Mouse (Mus musculus): ENCODE results near the gene Spag16.

DNA sequence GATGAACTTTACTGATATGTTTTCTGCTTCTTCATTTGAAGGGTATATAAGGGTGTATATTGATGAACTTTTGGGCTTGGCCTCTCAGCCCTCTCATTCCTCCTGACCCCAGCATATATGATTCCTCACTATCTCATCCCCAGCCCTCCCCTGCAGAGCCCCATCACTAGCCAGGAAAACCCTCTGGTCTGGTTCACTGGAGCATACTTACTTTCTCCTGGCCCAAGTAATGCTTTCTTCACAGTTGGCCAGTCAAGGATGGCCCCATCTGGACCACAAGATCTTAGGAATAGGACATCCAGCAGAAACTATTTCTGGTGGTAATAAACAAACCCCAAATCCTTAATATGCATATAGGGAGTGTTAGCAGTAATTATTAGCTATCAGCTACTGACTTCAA lies 527.2 kb downstream of the Spag16 start:
- no peak for TF ChIP-seq CTCF (IDR thresholded peaks at IDR 0.05; ENCODE audit: insufficient read depth, low read length)
- no peak for TF ChIP-seq POLR2A (IDR thresholded peaks at IDR 0.05; ENCODE audit: borderline replicate concordance, extremely low read depth, low read depth, low read length)
